Mouse (Mus musculus) embryonic facial prominence, embryonic 12.5 days (tissue): Measurements from ENCODE around the gene Zfp36. TPM values are rescaled to one million over a fixed set of nuclear protein-coding genes. Genes with fewer than 3 reads are reported as not detected.
A peak's percentile ranks its signal among the peaks of the same experiment; 100 is the strongest.

Experiments
- ATAC-seq: fragments of 200-750 bp; cut with Nextera tagmentation; 2 replicates; pipeline ENCODE4 v1.8.0; 2017; ENCODE audit not compliant: insufficient number of reproducible peaks, insufficient read depth, low FRiP score, low TSS enrichment
- H3K27ac ChIP-seq: fragments of 300-500 bp; sonication (generic); 2 replicates; pipeline ENCODE4 v1.5.1; 2016; ENCODE audit warnings: mild to moderate bottlenecking
- H3K27me3 ChIP-seq: fragments of 300-500 bp; sonication (generic); 2 replicates; pipeline ENCODE4 v1.6.1; 2016; ENCODE audit warnings: mild to moderate bottlenecking, moderate library complexity
- H3K36me3 ChIP-seq: fragments of 300-500 bp; sonication (generic); 2 replicates; pipeline ENCODE4 v1.6.1; 2016; ENCODE audit warnings: mild to moderate bottlenecking
- H3K4me1 ChIP-seq: fragments of 300-500 bp; sonication (generic); 2 replicates; pipeline ENCODE4 v1.6.1; 2016
- H3K4me2 ChIP-seq: fragments of 300-500 bp; sonication (generic); replicated peaks from 2 replicates; pipeline ENCODE4 v1.6.1; 2016; ENCODE audit warnings: mild to moderate bottlenecking, moderate library complexity
- H3K4me3 ChIP-seq: fragments of 300-500 bp; sonication (generic); 2 replicates; pipeline ENCODE4 v1.5.1; 2016; ENCODE audit warnings: mild to moderate bottlenecking
- H3K9ac ChIP-seq: fragments of 300-500 bp; sonication (generic); 2 replicates; pipeline ENCODE4 v1.6.1; 2016; ENCODE audit warnings: mild to moderate bottlenecking, moderate library complexity
- H3K9me3 ChIP-seq: fragments of 300-500 bp; sonication (generic); 2 replicates; pipeline ENCODE4 v1.6.1; 2016; ENCODE audit warnings: mild to moderate bottlenecking, moderate library complexity
- WGBS: fragments of 180-500 bp; shearing (Covaris S2); methylation state at CpG from one replicate; pipeline ENCODE4 v1.1.7; 2016; 5-methylcytosine and 5-hydroxymethylcytosine counted together
- polyA plus RNA-seq: library from polyadenylated mRNA; unstranded; fragments of >200 nt; fragmentation: Nextera tagmentation; extraction: Ambion mirVana; gene quantifications from 2 replicates; pipeline ENCODE4 v1.2.1, GENCODE M21; 2016

Gene Zfp36
- polyA plus RNA-seq, 1 experiment from 2014 or later = 7.8 TPM

GRCm38 (mm10) chr7:28361647-28362341 is 18.3 kb downstream of the Zfp36 start:
- 95% methylated on average over 20 of the region's 20 CpGs for WGBS
- Histone ChIP-seq H3K9me3 (no peaks in the 10 kb centered on the region), H3K9ac (no peak overlapping the region), H3K27ac (no peak overlapping the region), H3K36me3 (peaks cover 80% of the 10 kb centered on the region), H3K27me3 (no peaks in the 10 kb centered on the region), H3K4me3 (no peak overlapping the region), H3K4me2 (no peak overlapping the region), H3K4me1 (peaks cover 18% of the 10 kb centered on the region)
- no peak for ATAC-seq

GRCm38 (mm10) chr7:28360291-28360690 is 19.8 kb downstream of the Zfp36 start:
- Histone ChIP-seq H3K27me3 (no peaks in the 10 kb centered on the region), H3K4me3 (no peak overlapping the region), H3K4me1 (peaks cover 20% of the 10 kb centered on the region), H3K9me3 (no peaks in the 10 kb centered on the region), H3K4me2 (no peak overlapping the region), H3K36me3 (peaks cover 66% of the 10 kb centered on the region), H3K9ac (no peak overlapping the region), H3K27ac (no peak overlapping the region)
- ATAC-seq = no peak
- WGBS = 93% methylated on average over 6 of the region's 6 CpGs

- Histone ChIP-seq H3K9ac (no peak overlapping the region), H3K27ac (no peak overlapping the region), H3K4me1 (peaks cover 20% of the 10 kb centered on the region), H3K4me3 (no peak overlapping the region), H3K27me3 (no peaks in the 10 kb centered on the region), H3K4me2 (no peak overlapping the region), H3K9me3 (no peaks in the 10 kb centered on the region), H3K36me3 (peaks cover 65% of the 10 kb centered on the region)
- ATAC-seq = no peak
- WGBS = 94% methylated on average over 10 of the region's 10 CpGs
Measured at GRCm38 (mm10) chr7:28359854-28360253, 20.2 kb downstream of the Zfp36 start.

- no peak for ATAC-seq
- H3K9me3 ChIP-seq = no peaks in the 10 kb centered on the region
- peaks cover 64% of the 10 kb centered on the region for H3K36me3 ChIP-seq
- peaks cover 20% of the 10 kb centered on the region for H3K4me1 ChIP-seq
- no peak overlapping the region for H3K4me2 ChIP-seq
- no peak overlapping the region for H3K9ac ChIP-seq
- H3K4me3 ChIP-seq = no peak overlapping the region
- peak overlapping the region; percentile 80 for H3K27ac ChIP-seq
- H3K27me3 ChIP-seq = no peaks in the 10 kb centered on the region
- WGBS = 61% methylated on average over 7 of the region's 7 CpGs
Measured at GRCm38 (mm10) chr7:28358431-28358830, 21.6 kb downstream of the Zfp36 start.

GRCm38 (mm10) chr7:28357984-28358383 is 22.1 kb downstream of the Zfp36 start:
- no peak overlapping the region for H3K4me3 ChIP-seq
- H3K27me3 ChIP-seq = no peaks in the 10 kb centered on the region
- 8% methylated on average over 5 of the region's 5 CpGs for WGBS
- peaks cover 20% of the 10 kb centered on the region for H3K4me1 ChIP-seq
- no peak overlapping the region for H3K9ac ChIP-seq
- peaks cover 66% of the 10 kb centered on the region for H3K36me3 ChIP-seq
- ATAC-seq = no peak
- H3K27ac ChIP-seq = peak overlapping the region; percentile 80
- H3K9me3 ChIP-seq = no peaks in the 10 kb centered on the region
- H3K4me2 ChIP-seq = no peak overlapping the region

- no peak overlapping the region for H3K4me2 ChIP-seq
- peaks cover 62% of the 10 kb centered on the region for H3K36me3 ChIP-seq
- 4% methylated on average over 5 of the region's 5 CpGs for WGBS
- H3K4me1 ChIP-seq = peaks cover 23% of the 10 kb centered on the region
- H3K27ac ChIP-seq = peak overlapping the region; percentile 80
- H3K4me3 ChIP-seq = 0 out of 2 replicates have a peak overlapping the region, but pooled peaks have one; percentile 13
- no peaks in the 10 kb centered on the region for H3K27me3 ChIP-seq
- ATAC-seq = peak; percentile 43; the same call in 1 of the 2 replicates
- H3K9me3 ChIP-seq = no peaks in the 10 kb centered on the region
- no peak overlapping the region for H3K9ac ChIP-seq
Measured at GRCm38 (mm10) chr7:28356981-28357380, 23.1 kb downstream of the Zfp36 start.

- no peak overlapping the region for H3K9ac ChIP-seq
- no peak overlapping the region for H3K4me2 ChIP-seq
- no peak overlapping the region for H3K27ac ChIP-seq
- peaks cover 49% of the 10 kb centered on the region for H3K36me3 ChIP-seq
- no peaks in the 10 kb centered on the region for H3K9me3 ChIP-seq
- no peak overlapping the region for H3K4me3 ChIP-seq
- peaks cover 30% of the 10 kb centered on the region for H3K4me1 ChIP-seq
- no peak for ATAC-seq
- H3K27me3 ChIP-seq = no peaks in the 10 kb centered on the region
- WGBS = 80% methylated on average over 3 of the region's 3 CpGs
Measured at GRCm38 (mm10) chr7:28355221-28355620, 24.8 kb downstream of the Zfp36 start.

- WGBS = 90% methylated on average over 3 of the region's 3 CpGs
- Histone ChIP-seq H3K27me3 (no peaks in the 10 kb centered on the region), H3K9me3 (no peaks in the 10 kb centered on the region), H3K27ac (no peak overlapping the region), H3K36me3 (peaks cover 42% of the 10 kb centered on the region), H3K4me2 (no peak overlapping the region), H3K4me3 (no peak overlapping the region), H3K4me1 (peaks cover 35% of the 10 kb centered on the region), H3K9ac (no peak overlapping the region)
- no peak for ATAC-seq
Measured at GRCm38 (mm10) chr7:28354596-28354995, 25.5 kb downstream of the Zfp36 start.

GRCm38 (mm10) chr7:28354113-28354581 is 25.9 kb downstream of the Zfp36 start:
- no peak overlapping the region for H3K4me2 ChIP-seq
- no peak for ATAC-seq
- no peaks in the 10 kb centered on the region for H3K27me3 ChIP-seq
- H3K27ac ChIP-seq = no peak overlapping the region
- no peaks in the 10 kb centered on the region for H3K9me3 ChIP-seq
- H3K36me3 ChIP-seq = peaks cover 38% of the 10 kb centered on the region
- WGBS = 88% methylated on average over 3 of the region's 3 CpGs
- H3K4me3 ChIP-seq = no peak overlapping the region
- H3K9ac ChIP-seq = no peak overlapping the region
- peaks cover 38% of the 10 kb centered on the region for H3K4me1 ChIP-seq

- Histone ChIP-seq H3K9ac (no peak overlapping the region), H3K4me2 (no peak overlapping the region), H3K27ac (no peak overlapping the region), H3K27me3 (no peaks in the 10 kb centered on the region), H3K36me3 (peaks cover 33% of the 10 kb centered on the region), H3K4me3 (no peak overlapping the region), H3K9me3 (no peaks in the 10 kb centered on the region), H3K4me1 (peaks cover 35% of the 10 kb centered on the region)
- WGBS = 97% methylated on average over 2 of the region's 2 CpGs
- ATAC-seq = no peak
Measured at GRCm38 (mm10) chr7:28353267-28353666, 26.8 kb downstream of the Zfp36 start.

- H3K4me2 ChIP-seq = peak overlapping the region; percentile 73
Measured at GRCm38 (mm10) chr7:28351676-28352191, 28.3 kb downstream of the Zfp36 start.

GRCm38 (mm10) chr7:28350155-28350883 is 29.7 kb downstream of the Zfp36 start, which contains the start of gene Rps16:
Gene Rps16, plus strand, starts transcription at chr7:28350652.
- Histone ChIP-seq H3K27ac (peak within 1 kb of the TSS; percentile 95), H3K36me3 (peaks cover 32% of the 10 kb centered on the region), H3K9me3 (no peaks in the 10 kb centered on the region), H3K4me2 (peak within 1 kb of the TSS; percentile 73), H3K4me3 (peak within 1 kb of the TSS; percentile 96), H3K4me1 (peaks cover 18% of the 10 kb centered on the region), H3K9ac (peak within 1 kb of the TSS; percentile 97), H3K27me3 (no peaks in the 10 kb centered on the region)
- ATAC-seq = peak; percentile 89
- WGBS = under 1% methylated on average over 42 of the region's 50 CpGs

More at GRCm38 (mm10) chr7:28351676-28352191, 28.3 kb downstream of the Zfp36 start:
- 39% methylated on average over 4 of the region's 4 CpGs for WGBS
- peaks cover 33% of the 10 kb centered on the region for H3K36me3 ChIP-seq
- ATAC-seq = no peak
- no peaks in the 10 kb centered on the region for H3K27me3 ChIP-seq
- H3K4me1 ChIP-seq = peaks cover 19% of the 10 kb centered on the region
- H3K9ac ChIP-seq = peak overlapping the region; percentile 97
- H3K27ac ChIP-seq = no peak overlapping the region
- peak overlapping the region; percentile 96 for H3K4me3 ChIP-seq
- no peaks in the 10 kb centered on the region for H3K9me3 ChIP-seq
